Mouse (Mus musculus): ENCODE measurements at regions not wholly inside any gene's neighbourhood (a gene's known extent, or its start where the extent isn't known, plus 50 kb on each side); places are given as distances from the start of the nearest gene placed in this dataset.

DNA sequence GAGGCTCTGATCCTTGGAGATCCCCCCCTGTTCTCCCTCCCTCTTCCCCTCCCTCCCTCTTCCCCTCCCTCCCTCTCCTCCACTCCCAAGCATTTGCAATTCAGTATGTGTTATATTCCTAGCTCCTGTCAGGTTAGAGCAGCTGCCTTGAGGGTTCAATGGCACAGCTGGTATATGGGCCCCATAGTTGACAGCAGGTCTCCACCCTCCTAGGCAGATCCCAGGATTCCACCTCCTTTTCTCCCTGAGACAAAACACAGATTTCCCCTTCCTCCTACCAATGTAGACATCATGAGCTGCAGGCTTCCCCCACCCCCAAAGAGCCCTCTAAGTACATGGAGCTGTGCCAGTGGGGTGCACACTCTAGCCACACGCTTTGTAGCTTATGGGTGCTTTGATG lies 137.8 kb downstream of the Unc5cl start:
- DNase-seq (ENCODE audit: extremely low read depth, insufficient read length, low spot score), result no peak

DNA sequence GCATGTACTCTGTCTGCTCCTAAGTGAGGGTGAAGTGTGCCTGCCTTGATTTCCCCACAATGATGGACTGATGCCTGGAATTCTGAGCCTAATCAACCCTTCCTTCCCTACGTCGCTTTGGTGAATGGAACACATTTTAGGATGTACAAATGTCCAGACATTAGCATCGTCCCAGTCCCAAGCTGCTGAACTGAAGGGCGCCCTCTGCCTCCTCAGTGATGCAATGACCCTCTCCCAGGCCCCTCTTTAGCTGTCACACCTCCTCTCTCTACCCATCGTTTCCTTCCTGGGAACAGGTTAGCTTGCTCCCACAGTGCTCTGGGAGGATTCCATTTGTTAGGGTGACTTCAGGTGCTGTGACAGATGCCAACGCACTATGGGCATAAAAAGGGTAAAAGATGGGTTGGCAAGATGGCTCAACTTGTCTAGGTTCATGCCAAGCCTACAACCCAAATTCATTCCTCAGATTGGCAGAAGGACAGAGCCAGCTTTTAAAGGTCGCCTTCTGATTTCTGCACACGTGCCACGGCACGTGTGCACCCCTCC lies 140.8 kb downstream of the Unc5cl start:
- no peak for DNase-seq (ENCODE audit: extremely low read depth, insufficient read length, low spot score)

DNA sequence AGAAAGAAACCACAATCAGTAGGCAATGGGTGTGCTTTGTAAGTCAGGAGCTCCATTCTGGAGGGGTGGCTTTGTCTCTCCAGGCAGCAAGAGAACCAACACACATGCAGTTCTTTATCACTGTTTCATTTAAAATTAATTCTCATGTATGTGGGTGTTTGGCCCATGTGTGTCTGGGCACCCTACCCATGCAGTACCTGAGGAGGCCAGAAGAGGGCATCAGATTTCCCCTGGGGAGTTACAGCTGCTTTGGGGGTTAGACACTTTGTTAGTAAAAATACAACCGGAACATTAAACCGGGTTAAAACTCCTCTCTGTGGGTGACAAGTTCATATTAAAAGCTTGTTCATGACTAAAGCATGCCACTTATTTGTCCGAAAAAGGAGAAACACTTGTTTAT lies 141.7 kb downstream of the Unc5cl start:
- no peak for DNase-seq (ENCODE audit: extremely low read depth, insufficient read length, low spot score)

DNA sequence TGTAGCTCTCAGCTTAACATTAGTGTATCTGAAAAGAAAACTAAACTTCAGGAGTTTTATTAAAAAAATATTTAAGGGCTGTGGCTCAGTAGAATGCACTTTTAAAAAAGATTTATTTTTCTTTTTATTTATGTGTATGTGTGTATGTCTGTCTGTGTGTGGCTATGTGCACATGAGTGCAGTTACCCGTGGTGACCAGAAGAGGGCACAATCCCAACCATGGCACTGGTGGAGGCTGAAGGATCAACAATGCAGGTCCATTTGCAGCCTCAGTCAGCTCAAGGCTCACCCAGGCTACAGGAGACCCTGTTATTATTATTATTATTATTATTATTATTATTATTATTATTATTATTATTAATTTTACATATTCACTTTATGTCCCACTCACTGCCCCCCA lies 142.6 kb downstream of the Unc5cl start:
- no peak for DNase-seq (ENCODE audit: extremely low read depth, insufficient read length, low spot score)

DNA sequence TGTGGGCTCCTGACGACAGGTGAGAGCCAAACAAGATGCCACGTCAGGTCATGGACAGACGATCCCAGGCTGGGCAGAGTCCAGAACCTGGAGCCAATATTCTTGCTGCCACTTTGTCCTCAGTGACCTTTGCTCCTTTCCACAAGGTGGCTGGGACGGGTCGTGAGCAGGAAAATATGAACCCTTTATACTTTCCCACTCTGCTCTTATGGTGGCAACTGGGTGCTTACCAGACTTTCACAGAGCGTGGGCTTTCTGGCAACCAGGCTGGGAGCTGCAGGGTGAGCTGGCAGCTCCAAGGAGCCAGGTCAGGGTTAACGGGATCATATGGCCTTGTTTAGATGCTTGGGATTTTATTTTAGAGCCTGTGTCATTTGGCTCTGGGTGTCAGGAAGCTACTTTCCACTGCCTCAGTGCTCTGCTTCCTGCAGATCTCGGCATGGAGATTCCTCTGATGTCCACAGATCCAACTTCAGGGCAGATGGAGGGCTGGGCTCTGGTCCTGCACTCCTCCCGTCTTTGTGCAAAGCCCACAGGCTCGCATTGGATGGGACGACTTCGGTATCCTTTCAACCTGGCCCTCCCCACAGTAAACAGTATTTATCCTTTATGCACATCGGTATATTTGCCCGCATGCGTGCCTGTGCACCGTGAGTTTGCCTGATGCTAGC lies 143.9 kb downstream of the Unc5cl start:
- no peak for DNase-seq (ENCODE audit: extremely low read depth, insufficient read length, low spot score)

DNA sequence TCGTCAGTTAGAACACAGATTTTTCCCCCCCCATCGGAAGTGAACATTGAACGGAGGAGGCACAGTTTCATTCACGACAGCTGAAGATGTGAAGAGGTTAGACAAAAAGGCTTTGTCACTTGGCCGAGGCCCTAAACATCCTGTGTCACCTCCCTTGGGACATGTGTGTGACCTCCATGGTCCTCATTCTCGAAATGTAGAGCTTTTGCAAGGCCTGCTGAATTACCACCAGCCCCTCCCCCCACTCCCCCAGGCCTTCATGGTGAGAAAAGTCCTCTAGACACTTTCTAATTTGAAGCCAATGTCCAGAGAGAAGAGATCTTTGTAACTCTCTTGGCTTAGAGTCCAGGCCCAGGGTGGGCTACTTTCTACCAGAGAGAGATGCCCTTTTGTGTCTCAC lies 145.5 kb downstream of the Unc5cl start:
- DNase-seq (ENCODE audit: extremely low read depth, insufficient read length, low spot score), result no peak

DNA sequence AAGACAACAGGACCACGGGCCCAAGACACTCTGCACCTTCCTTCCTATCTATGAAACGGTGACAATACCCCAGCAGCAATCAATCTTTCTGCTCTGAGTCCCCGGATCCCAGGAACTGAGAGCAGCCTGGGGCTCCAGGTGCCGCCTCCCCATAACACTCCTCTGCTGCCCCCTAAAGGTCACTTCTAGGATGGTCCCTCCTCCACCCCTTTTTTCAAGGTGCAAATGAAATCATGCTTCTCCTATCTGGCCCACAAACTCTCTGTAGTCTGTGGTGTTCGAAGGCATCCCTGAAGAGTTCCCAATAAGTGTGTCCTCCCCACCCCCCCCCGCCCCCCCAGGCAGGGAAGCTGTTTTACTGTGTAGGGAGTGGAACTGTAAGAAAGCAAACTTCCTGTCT lies 147.9 kb downstream of the Unc5cl start:
- DNase-seq (ENCODE audit: extremely low read depth, insufficient read length, low spot score), result no peak

DNA sequence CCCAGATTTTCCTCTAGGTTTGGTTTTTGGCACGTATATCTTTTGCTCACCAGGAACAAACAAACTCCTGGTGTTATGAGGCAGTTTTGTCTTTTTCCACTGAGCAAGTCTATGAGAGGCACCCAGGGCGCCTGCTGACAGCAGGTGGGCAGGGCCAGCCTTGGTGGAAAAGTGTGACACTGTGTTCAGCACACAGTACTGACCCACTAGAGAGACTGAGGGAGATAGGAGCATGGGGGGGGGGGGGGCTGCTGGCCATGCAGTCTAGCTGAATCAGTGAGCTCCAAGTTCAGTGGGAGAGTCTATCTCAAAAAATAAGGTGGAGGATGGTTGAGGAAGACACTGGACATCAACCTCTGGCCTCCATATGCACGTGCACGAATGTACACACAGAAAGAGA lies 152.1 kb downstream of the Unc5cl start:
- DNase-seq (ENCODE audit: extremely low read depth, insufficient read length, low spot score), result no peak

DNA sequence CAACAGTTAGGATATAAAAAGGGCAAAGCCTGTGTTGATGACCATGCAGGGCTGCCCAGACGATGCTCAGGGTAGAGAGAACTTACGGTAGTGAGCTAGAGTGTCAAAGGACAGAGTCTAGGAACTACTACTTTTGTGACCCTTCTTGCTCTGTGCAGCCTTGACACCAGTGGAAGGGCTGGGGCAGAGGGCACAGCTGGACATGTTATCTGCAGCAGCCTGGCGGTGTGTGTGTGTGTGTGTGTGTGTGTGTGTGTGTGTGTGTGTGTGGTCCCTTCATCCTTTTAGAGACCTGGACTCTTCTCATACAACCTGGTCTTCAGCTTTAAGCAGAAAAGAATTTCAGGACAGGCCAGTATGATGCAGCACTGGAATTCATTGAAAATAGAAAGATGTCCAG lies 153.6 kb downstream of the Unc5cl start:
- no peak for DNase-seq (ENCODE audit: extremely low read depth, insufficient read length, low spot score)

DNA sequence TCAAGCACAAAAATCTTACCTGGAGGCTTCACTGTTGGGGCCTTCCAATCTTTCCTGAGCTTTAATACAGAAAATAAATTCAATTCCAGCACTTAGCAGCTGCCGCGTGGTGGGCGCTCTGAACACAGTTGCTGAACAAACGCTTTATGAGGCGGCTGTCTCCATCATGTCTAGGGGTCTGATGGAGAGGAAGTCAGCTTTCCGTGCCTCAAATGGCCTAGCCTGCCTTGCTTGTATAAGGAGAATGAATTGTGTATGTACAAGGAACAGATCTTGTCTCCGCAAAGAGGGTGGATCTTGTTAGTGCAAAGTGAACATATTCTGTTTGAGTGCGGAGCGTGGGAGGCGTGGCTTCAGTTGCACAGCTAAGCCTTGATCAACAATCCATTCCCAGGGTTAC lies 155.4 kb downstream of the Unc5cl start:
- no peak for DNase-seq (ENCODE audit: extremely low read depth, insufficient read length, low spot score)

DNA sequence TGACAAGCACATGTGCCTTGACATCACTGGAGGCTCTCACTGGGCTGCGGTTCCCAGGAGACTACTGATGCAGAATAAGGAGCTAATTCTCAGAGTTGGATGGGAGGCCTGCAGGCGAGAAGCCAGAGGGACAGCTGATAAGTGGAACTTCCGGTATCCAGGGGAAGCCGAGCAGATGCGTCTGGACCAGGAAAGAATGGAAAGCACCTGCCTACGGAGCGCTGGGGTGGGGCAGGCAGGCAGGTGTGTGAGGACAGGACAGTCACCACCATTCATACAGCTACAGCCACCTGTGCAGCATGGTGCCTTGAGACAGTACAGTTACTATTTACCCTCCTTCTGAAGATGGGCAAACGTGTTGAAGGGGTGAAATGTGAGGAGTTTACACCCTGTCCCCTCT lies 156.1 kb downstream of the Unc5cl start:
- no peak for DNase-seq (ENCODE audit: extremely low read depth, insufficient read length, low spot score)

DNA sequence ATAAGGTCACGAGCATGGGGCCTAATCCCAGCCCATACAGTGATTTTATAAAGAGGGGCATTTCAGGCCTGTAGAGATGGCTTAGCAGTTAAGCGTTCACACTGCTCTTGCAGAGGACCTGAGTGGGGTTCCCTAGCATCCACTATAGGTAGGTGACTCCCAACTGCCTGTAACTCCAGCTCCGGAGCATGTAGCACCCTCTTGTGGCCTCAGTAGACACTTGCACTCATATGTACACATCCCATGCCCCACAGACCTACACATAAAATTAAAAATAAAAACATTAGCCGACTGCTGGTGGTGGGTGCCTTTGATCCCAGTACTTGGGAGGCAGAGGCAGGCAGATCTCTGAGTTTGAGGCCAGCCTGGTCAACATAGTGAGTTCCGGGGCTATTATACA lies 158.8 kb downstream of the Unc5cl start:
- DNase-seq (ENCODE audit: extremely low read depth, insufficient read length, low spot score), result no peak

DNA sequence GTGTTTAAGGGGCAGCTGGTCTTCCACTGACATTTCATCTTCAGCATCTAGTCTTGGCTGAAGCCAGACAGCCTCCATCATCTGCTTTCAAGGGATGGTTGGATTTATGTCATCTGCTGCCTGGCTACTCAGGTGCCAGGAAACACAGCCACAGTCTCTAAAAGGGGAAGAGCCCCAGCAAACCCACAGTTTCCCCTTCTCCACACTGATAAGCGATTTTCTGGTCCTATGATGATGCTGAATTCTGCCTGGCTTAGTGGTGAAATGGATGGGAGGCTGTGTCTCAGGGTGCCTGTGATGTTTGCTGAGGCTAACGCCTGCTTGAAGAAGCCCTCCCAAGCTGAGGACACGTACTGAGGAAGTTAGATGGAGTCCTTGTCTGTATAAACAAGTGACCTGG lies 160.5 kb downstream of the Unc5cl start:
- no peak for DNase-seq (ENCODE audit: extremely low read depth, insufficient read length, low spot score)

DNA sequence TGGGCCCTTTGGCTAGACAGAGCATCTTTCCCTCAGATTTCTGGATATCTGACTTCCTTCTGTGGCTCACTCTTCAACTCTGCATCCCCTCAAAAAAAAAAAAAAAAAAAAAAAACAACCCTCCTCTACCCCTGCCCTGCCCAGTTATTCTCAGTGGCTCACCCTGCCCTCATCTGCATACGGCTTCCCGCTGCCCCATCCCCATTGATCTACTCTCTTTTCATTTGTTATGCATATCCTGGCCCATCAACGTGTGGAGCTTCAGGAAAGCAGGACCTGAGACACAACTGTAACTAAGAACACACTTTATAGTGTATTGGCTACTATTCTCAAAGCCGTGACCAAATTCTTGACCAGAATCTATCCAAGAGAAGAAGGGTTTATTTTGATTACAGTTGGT lies 161.5 kb downstream of the Unc5cl start:
- no peak for DNase-seq (ENCODE audit: extremely low read depth, insufficient read length, low spot score)

DNA sequence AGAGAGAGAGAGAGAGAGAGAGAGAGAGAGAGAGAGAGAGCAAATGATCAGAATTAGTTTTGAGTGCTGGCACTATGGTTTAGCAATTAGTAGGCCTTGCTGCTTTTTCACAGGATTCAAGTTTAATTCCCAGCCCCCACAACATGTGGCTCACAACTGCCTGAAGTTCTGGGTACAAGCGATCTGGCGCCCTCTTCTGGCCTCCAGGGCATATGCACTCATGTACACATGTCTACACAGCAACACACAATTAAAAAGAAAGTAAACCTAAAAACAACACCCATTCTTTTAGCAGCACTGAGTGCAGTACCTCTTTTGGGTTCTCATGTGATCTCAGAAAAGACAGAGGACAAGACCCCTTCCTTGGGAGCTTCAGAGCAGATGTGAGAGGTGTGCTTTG lies 166.2 kb downstream of the Unc5cl start:
- no peak for DNase-seq (ENCODE audit: extremely low read depth, insufficient read length, low spot score)

DNA sequence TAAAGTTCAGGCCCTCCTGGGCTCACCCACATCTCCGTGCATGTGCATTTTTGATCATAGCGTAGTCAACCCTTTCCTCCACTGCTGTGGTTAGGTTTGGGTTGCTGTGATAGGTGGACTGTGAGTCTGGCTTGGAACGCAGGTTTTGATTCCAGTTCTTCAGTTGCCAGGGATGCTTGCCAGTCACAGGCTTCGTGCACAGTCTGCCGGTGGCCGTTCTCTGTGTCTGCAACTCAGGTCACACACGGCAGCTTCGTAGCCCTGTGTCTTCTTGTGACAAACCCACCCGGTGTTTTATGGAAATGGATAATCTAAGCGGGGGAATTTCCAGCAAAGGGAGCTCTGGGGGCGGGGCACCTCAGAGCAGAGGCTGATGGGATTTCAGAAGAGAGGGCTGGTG lies 167.0 kb downstream of the Unc5cl start:
- DNase-seq (ENCODE audit: extremely low read depth, insufficient read length, low spot score), result no peak

DNA sequence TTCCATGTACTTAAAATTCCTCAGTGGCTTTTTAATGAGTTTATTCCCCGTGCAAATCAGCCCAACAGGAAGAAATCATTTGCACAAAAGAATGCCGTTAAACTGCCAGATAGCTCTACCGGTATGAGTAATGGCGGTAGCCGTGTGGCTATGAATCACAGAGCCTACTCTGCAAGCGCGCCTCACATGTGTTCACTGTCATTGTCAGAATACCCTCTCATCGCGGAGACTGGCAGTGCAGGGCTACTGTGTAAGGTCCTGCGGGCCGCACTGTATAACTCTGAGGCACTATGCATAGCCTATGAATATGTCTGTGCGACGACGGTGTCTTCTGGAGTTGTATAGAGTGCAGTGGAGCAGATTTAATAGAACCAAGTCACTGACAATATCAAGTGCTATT lies 170.2 kb downstream of the Unc5cl start:
- no peak for DNase-seq (ENCODE audit: extremely low read depth, insufficient read length, low spot score)

DNA sequence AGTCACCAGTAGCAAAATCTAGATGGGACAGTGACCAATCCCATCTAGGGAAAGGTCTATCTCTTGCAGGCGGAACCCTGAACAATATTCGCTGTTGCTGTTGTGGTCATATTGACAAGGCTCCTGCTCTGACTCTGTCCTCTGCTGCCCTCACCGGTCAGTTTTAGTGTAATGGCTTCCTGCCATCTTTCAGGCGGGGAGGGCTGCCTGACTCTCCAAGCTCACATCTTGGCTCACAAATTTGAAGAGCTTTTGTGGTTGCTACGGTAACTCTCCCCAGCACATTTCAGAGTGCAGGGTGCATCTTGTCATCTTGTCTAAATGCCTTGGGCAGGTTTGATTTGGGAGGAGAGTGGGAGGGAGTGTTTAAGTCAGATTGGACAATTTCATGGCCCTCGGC lies 171.3 kb downstream of the Unc5cl start:
- DNase-seq (ENCODE audit: extremely low read depth, insufficient read length, low spot score), result no peak

DNA sequence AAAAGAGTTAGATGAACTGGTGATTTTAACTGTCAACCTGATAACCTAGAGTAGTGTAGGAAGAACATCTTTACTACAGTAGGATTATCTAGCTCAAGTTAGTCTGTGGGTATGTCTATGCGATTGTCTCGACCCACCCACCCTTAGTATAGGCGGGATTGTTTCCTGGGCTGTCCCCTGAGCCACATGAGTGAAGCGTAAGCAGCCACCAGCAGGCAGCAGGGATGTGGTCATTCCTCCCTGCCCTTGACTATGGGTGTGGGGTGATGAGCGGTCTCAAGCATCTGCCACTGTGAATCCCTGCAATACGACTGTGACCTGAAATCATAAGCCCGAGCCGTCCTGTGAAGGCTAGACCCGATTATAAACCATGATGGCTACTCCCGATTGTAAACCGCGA lies 184.9 kb downstream of the Unc5cl start:
- DNase-seq (ENCODE audit: extremely low read depth, insufficient read length, low spot score), result no peak

DNA sequence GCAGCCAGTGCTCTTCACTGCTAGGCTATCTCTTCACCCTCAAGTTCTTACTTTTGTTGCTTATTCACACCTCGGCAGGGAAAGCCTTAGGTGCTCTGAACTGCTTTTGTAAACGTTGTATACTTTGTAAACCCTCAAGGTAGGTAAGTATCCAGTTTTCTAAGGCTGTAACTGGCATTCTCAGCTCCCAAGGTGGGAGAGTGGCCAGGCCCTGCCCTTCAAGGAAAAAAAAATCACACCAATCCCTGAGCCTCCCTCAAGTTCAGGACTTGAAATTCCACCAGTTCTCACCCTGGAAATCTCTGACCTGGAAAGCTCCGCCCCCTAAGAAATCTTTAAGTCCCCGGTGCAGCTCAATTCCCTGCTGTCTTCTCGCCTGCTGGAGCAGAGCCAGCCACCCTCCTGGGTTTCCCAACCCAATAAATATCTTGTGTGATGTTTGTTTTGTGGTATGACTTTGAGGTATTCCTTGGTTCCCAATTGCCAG lies 188.9 kb downstream of the Unc5cl start:
- DNase-seq (ENCODE audit: extremely low read depth, insufficient read length, low spot score), result no peak

DNA sequence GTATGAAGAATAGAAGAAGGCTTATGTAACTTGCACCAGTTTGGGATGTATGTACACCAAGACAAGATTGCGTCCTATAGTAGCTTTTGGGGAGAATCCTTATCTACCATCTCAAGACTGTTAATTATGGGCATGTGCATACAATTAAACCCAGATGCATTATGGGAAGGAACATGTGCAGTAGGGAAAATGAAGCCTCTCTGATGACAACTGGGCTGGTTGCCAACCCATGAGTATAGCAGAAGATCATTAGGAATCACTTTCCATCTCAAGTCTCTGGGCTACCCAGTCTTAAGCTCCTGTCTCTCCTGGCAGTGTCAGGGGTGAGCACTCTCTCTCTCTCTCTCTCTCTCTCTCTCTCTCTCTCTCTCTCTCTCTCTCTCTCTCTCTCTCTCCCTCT lies 190.4 kb downstream of the Unc5cl start:
- DNase-seq (ENCODE audit: extremely low read depth, insufficient read length, low spot score), result no peak

DNA sequence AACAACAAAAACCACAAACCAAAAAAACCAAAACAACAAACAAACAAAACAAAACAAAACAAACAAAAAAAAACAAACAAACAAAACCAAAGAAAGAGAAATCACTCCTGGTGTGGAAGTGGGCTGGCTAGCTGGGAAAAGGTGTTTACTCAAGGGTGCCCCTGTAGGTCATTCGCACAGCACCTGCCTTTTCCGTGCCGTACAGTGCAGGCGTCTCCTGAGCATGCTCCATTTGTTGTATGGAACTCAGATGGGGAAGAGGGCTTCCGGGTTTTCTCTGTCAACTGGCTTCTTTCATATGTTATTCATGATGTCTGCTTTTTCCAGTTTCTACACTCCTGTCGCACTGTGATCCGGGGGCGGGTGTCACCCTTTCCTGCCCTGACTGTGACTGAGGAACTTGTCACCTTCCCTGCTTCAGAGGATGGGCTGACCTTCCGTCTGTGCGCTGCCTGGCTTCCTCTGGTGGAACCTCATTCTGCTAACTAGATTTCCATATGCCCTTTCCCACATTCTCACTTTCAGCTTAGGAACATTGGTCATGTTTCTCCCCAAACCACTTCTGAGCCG lies 192.0 kb downstream of the Unc5cl start:
- DNase-seq (ENCODE audit: extremely low read depth, insufficient read length, low spot score), result no peak

DNA sequence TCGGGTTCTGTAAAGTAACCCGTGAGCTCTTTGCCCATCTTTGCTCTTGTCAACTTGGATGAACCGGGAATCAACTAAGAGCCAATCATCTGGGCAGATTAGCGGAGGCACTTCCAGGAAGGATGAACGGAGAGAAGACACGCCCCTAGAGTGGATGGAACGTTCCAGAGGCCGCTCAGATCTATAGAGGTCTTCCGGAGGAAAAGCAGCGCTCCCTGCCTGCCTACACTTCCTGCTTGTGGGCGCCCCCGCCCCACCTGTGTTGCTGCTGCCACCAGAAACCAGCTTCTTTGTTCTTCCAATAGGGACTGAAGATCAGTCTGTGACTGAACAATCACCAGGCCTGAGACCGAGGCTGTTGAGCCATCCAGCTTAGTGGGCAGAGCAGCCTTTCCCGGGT lies 192.7 kb downstream of the Unc5cl start:
- DNase-seq (ENCODE audit: extremely low read depth, insufficient read length, low spot score), result no peak

Measured in 3134 (cell line).